Mouse (Mus musculus) forebrain, embryonic 13.5 days (tissue): ENCODE data around the gene H2al1b. TPM values are rescaled to one million over a fixed set of nuclear protein-coding genes. Genes with fewer than 3 reads are reported as not detected.
"Not testable (repeated sequence)": the region's sequence is repeated elsewhere in the genome, so short reads cannot be mapped to it uniquely, and the experiment has no call there.

Experiments used
- ATAC-seq: fragments of 200-750 bp; cut with Nextera tagmentation; 2 replicates; pipeline ENCODE4 v1.8.0; 2017
- H3K27ac ChIP-seq: fragments of 300-500 bp; sonication (generic); 2 replicates; pipeline ENCODE4 v1.5.1; 2015; ENCODE audit warnings: inconsistent platforms, mild to moderate bottlenecking, moderate library complexity
- H3K27me3 ChIP-seq: fragments of 300-500 bp; sonication (generic); 2 replicates; pipeline ENCODE4 v1.6.1; 2015; ENCODE audit warnings: mild to moderate bottlenecking, inconsistent platforms
- H3K36me3 ChIP-seq: fragments of 300-500 bp; sonication (generic); 2 replicates; pipeline ENCODE4 v1.6.1; 2015; ENCODE audit warnings: mild to moderate bottlenecking, inconsistent platforms; ENCODE audit not compliant: poor library complexity, severe bottlenecking
- H3K4me1 ChIP-seq: fragments of 300-500 bp; sonication (generic); 2 replicates; pipeline ENCODE4 v1.6.1; 2015; ENCODE audit warnings: inconsistent platforms
- H3K4me2 ChIP-seq: fragments of 300-500 bp; sonication (generic); 2 replicates; pipeline ENCODE4 v1.6.1; 2015; ENCODE audit warnings: inconsistent platforms, mild to moderate bottlenecking, moderate library complexity
- H3K4me3 ChIP-seq: fragments of 300-500 bp; sonication (generic); 2 replicates; pipeline ENCODE4 v1.5.1; 2015; ENCODE audit warnings: mild to moderate bottlenecking, inconsistent platforms
- H3K9ac ChIP-seq: fragments of 300-500 bp; sonication (generic); 2 replicates; pipeline ENCODE4 v1.6.1; 2015; ENCODE audit warnings: mild to moderate bottlenecking, inconsistent platforms
- H3K9me3 ChIP-seq: fragments of 300-500 bp; sonication (generic); replicated peaks from 2 replicates; pipeline ENCODE4 v1.6.1; 2016; ENCODE audit warnings: inconsistent platforms
- WGBS: fragments of 180-500 bp; shearing (Covaris S2); methylation state at CpG from one replicate; pipeline ENCODE4 v1.1.7; 2015; 5-methylcytosine and 5-hydroxymethylcytosine counted together
- polyA plus RNA-seq: library from polyadenylated mRNA; unstranded; fragments of >200 nt; fragmentation: Nextera tagmentation; extraction: Ambion mirVana; gene quantifications from 2 replicates; pipeline ENCODE4 v1.2.1, GENCODE M21; 2015

Gene H2al1b
- not detected in 2 replicates for polyA plus RNA-seq

GRCm38 (mm10) chrX:11302132-11302531, at the start of gene H2al1b:
Gene H2al1b (plus strand): TSS chrX:11302432.
- H3K4me3 ChIP-seq, H3K4me2 ChIP-seq, H3K9ac ChIP-seq, H3K4me1 ChIP-seq, H3K27me3 ChIP-seq, H3K27ac ChIP-seq, H3K36me3 ChIP-seq, H3K9me3 ChIP-seq, ATAC-seq: not testable (repeated sequence)
- 90% methylated on average over 1 of the region's 3 CpGs for WGBS

GRCm38 (mm10) chrX:11254062-11254461, 48.2 kb upstream of the H2al1b start:
- peaks cover 9% of the 10 kb centered on the region for H3K4me1 ChIP-seq
- WGBS = 82% methylated on average over 5 of the region's 5 CpGs
- H3K4me3 ChIP-seq = no peak overlapping the region
- no peak overlapping the region for H3K9ac ChIP-seq
- no peaks in the 10 kb centered on the region for H3K36me3 ChIP-seq
- H3K9me3 ChIP-seq = no peaks in the 10 kb centered on the region
- ATAC-seq = no peak
- no peak overlapping the region for H3K27ac ChIP-seq
- no peak overlapping the region for H3K4me2 ChIP-seq
- no peaks in the 10 kb centered on the region for H3K27me3 ChIP-seq

- no peak overlapping the region for H3K9ac ChIP-seq
- no peaks in the 10 kb centered on the region for H3K36me3 ChIP-seq
- no peak overlapping the region for H3K4me2 ChIP-seq
- no peaks in the 10 kb centered on the region for H3K9me3 ChIP-seq
- H3K4me1 ChIP-seq = peaks cover 9% of the 10 kb centered on the region
- no peak overlapping the region for H3K27ac ChIP-seq
- H3K4me3 ChIP-seq = no peak overlapping the region
- no peak for ATAC-seq
- no peaks in the 10 kb centered on the region for H3K27me3 ChIP-seq
- WGBS = 52% methylated on average over 11 of the region's 11 CpGs
These were observed 47.6 kb upstream of the H2al1b start for GRCm38 (mm10) chrX:11254521-11255207.

- WGBS = 71% methylated on average over 8 of the region's 8 CpGs
- Histone ChIP-seq H3K4me2 (no peak overlapping the region), H3K27ac (no peak overlapping the region), H3K36me3 (no peaks in the 10 kb centered on the region), H3K4me1 (no peaks in the 10 kb centered on the region; the same call in 1 of the 2 replicates), H3K9ac (no peak overlapping the region), H3K27me3 (no peaks in the 10 kb centered on the region), H3K9me3 (no peaks in the 10 kb centered on the region), H3K4me3 (no peak overlapping the region)
- ATAC-seq = no peak
These were observed 46.5 kb upstream of the H2al1b start for GRCm38 (mm10) chrX:11255564-11256360.

- no peak for ATAC-seq
These were observed 37.3 kb upstream of the H2al1b start for GRCm38 (mm10) chrX:11264918-11265317.

GRCm38 (mm10) chrX:11267791-11268190, 34.4 kb upstream of the H2al1b start:
- no peak for ATAC-seq
- Histone ChIP-seq H3K4me3 (no peak overlapping the region), H3K9me3 (no peaks in the 10 kb centered on the region), H3K9ac (no peak overlapping the region), H3K27ac (no peak overlapping the region), H3K4me1 (0 out of 2 replicates have a peak, but pooled peaks cover 4% of the 10 kb centered on the region), H3K4me2 (no peak overlapping the region), H3K27me3 (no peaks in the 10 kb centered on the region), H3K36me3 (no peaks in the 10 kb centered on the region)
- WGBS = 58% methylated on average over 7 of the region's 7 CpGs

More at GRCm38 (mm10) chrX:11264918-11265317, 37.3 kb upstream of the H2al1b start:
- no peaks in the 10 kb centered on the region for H3K9me3 ChIP-seq
- no peak overlapping the region for H3K9ac ChIP-seq
- H3K27me3 ChIP-seq = no peaks in the 10 kb centered on the region
- no peak overlapping the region for H3K4me3 ChIP-seq
- WGBS = 80% methylated on average over 8 of the region's 8 CpGs
- 0 out of 2 replicates have a peak, but pooled peaks cover 4% of the 10 kb centered on the region for H3K4me1 ChIP-seq
- no peaks in the 10 kb centered on the region for H3K36me3 ChIP-seq
- H3K4me2 ChIP-seq = no peak overlapping the region
- no peak overlapping the region for H3K27ac ChIP-seq

GRCm38 (mm10) chrX:11269074-11269473, 33.2 kb upstream of the H2al1b start:
- Histone ChIP-seq H3K9ac (no peak overlapping the region), H3K27me3 (no peaks in the 10 kb centered on the region), H3K4me3 (no peak overlapping the region), H3K27ac (no peak overlapping the region), H3K4me2 (no peak overlapping the region), H3K36me3 (no peaks in the 10 kb centered on the region), H3K4me1 (0 out of 2 replicates have a peak, but pooled peaks cover 4% of the 10 kb centered on the region), H3K9me3 (no peaks in the 10 kb centered on the region)
- ATAC-seq = peak; percentile 50; the same call in 1 of the 2 replicates
- 90% methylated on average over 3 of the region's 3 CpGs for WGBS

GRCm38 (mm10) chrX:11273190-11273589, 29.0 kb upstream of the H2al1b start:
- 88% methylated on average over 3 of the region's 3 CpGs for WGBS
- H3K9ac ChIP-seq = no peak overlapping the region
- H3K27ac ChIP-seq = no peak overlapping the region
- H3K36me3 ChIP-seq = no peaks in the 10 kb centered on the region
- no peaks in the 10 kb centered on the region for H3K9me3 ChIP-seq
- no peak overlapping the region for H3K4me2 ChIP-seq
- no peak for ATAC-seq
- no peak overlapping the region for H3K4me3 ChIP-seq
- no peaks in the 10 kb centered on the region for H3K4me1 ChIP-seq
- H3K27me3 ChIP-seq = no peaks in the 10 kb centered on the region

- ATAC-seq = no peak
- no peaks in the 10 kb centered on the region; the same call in 1 of the 2 replicates for H3K27me3 ChIP-seq
- 75% methylated on average over 6 of the region's 6 CpGs for WGBS
These were observed 25.1 kb upstream of the H2al1b start for GRCm38 (mm10) chrX:11277083-11277482.

GRCm38 (mm10) chrX:11280741-11281140, 21.5 kb upstream of the H2al1b start:
- no peaks in the 10 kb centered on the region for H3K4me1 ChIP-seq
- no peak for ATAC-seq
- H3K36me3 ChIP-seq = no peaks in the 10 kb centered on the region
- no peaks in the 10 kb centered on the region for H3K9me3 ChIP-seq
- H3K9ac ChIP-seq = no peak overlapping the region
- WGBS = 79% methylated on average over 2 of the region's 2 CpGs
- no peak overlapping the region for H3K27ac ChIP-seq
- no peak overlapping the region for H3K4me3 ChIP-seq
- no peaks in the 10 kb centered on the region; the same call in 1 of the 2 replicates for H3K27me3 ChIP-seq
- H3K4me2 ChIP-seq = no peak overlapping the region

More at GRCm38 (mm10) chrX:11277083-11277482, 25.1 kb upstream of the H2al1b start:
- Histone ChIP-seq H3K27ac (no peak overlapping the region), H3K9me3 (no peaks in the 10 kb centered on the region), H3K4me3 (no peak overlapping the region), H3K4me1 (no peaks in the 10 kb centered on the region), H3K36me3 (no peaks in the 10 kb centered on the region), H3K4me2 (no peak overlapping the region), H3K9ac (no peak overlapping the region)

GRCm38 (mm10) chrX:11288306-11288882, 13.8 kb upstream of the H2al1b start:
- no peaks in the 10 kb centered on the region for H3K36me3 ChIP-seq
- H3K27ac ChIP-seq = no peak overlapping the region
- ATAC-seq = no peak
- H3K4me3 ChIP-seq = no peak overlapping the region
- WGBS = 75% methylated on average over 14 of the region's 14 CpGs
- H3K27me3 ChIP-seq = no peaks in the 10 kb centered on the region
- H3K9ac ChIP-seq = no peak overlapping the region
- H3K4me2 ChIP-seq = no peak overlapping the region
- no peaks in the 10 kb centered on the region for H3K4me1 ChIP-seq
- no peaks in the 10 kb centered on the region for H3K9me3 ChIP-seq

- H3K36me3 ChIP-seq = no peaks in the 10 kb centered on the region
- no peak for ATAC-seq
- H3K27me3 ChIP-seq = no peaks in the 10 kb centered on the region
- no peaks in the 10 kb centered on the region for H3K9me3 ChIP-seq
- H3K27ac ChIP-seq = no peak overlapping the region
- no peaks in the 10 kb centered on the region for H3K4me1 ChIP-seq
- no peak overlapping the region for H3K9ac ChIP-seq
- no peak overlapping the region for H3K4me3 ChIP-seq
- H3K4me2 ChIP-seq = no peak overlapping the region
- WGBS = 38% methylated on average over 4 of the region's 4 CpGs
These were observed 13.0 kb upstream of the H2al1b start for GRCm38 (mm10) chrX:11289244-11289643.
